Mouse (Mus musculus): ENCODE measurements around the gene Kcnj1.

Gene Kcnj1

DNA sequence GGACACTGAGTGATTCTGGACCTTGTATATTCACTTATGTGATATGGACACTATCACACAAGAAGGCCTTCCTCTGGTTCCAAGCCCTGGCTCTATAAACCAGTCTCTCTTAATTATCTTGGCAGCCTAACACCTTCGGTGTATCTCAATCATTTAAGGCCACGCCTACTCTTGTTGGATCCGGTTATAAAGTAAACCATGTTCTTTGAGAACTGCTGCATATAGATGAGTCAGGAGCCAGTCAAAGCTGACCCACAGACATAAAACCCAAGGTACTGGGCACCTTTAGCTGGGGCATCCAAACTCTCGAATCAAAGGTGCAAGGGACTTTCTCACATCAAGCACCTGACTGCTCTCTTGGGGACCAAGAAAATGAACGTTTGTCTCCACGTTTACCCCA lies at the start of gene Kcnj1:
Gene Kcnj1, plus strand, starts transcription at position 292 of the 400 bp plus-strand sequence.
- no peak for DNase-seq (ENCODE audit: low spot score in 2 of 2)

DNA sequence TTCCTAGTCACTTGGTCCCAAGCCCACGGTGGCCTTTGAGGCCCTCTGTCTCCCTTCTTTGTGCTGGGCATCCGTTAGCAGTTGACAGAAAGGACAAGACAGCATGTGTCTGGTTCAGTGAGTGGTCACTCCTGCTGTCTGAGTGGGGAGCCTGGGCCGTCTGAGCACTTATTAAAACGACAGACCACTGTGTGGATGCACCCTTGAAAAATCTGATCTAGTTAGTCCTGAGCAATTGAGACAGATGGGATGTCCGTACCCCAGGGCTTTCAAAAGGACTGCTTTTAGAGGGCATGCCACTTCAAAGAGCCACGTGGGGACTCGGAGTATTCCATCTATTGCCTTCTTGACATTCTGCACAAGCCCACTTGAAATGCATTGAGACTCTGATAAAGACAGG lies 48.7 kb upstream of the Kcnj1 start:
- no peak for DNase-seq (ENCODE audit: low spot score in 2 of 2)

DNA sequence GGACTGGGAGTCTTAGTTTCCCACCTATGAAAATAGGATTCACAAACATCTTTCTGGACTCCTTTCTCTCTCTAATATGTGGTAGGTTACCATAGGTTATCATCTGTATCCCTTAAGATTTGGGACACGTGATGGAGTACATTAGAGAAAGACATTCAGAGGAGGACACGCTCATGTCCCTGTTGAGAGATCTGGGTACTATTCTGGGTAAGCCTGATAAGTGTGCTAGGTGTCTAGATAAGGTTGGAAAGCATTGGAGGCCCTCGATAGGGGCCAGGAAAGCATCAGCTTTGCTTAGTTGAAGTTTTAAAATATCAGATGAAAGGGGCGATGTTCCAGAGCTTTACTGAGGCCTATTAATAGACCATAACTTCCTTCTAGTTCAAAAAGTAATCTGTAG lies 43.5 kb upstream of the Kcnj1 start:
- no peak for DNase-seq (ENCODE audit: low spot score in 2 of 2)

DNA sequence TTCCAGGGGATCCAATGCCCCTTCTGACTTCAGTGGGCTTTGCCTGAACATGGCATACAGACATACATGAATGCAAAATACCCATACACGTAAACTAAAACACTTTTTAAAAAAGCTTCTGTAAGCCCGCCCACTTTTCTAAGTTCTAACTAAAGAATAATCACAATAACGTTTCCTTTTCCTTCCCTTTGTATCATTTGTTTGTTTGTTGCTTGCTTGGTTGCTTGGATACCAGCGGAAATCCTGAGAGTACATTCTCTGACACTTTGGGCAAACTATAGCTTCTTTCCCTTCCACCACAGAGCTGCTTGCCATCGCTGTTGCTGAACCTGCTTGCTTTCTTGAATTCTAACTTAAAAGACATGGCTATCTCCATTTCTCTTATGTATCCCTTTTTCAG lies 41.1 kb upstream of the Kcnj1 start:
- DNase-seq (ENCODE audit: low spot score in 2 of 2), result no peak

DNA sequence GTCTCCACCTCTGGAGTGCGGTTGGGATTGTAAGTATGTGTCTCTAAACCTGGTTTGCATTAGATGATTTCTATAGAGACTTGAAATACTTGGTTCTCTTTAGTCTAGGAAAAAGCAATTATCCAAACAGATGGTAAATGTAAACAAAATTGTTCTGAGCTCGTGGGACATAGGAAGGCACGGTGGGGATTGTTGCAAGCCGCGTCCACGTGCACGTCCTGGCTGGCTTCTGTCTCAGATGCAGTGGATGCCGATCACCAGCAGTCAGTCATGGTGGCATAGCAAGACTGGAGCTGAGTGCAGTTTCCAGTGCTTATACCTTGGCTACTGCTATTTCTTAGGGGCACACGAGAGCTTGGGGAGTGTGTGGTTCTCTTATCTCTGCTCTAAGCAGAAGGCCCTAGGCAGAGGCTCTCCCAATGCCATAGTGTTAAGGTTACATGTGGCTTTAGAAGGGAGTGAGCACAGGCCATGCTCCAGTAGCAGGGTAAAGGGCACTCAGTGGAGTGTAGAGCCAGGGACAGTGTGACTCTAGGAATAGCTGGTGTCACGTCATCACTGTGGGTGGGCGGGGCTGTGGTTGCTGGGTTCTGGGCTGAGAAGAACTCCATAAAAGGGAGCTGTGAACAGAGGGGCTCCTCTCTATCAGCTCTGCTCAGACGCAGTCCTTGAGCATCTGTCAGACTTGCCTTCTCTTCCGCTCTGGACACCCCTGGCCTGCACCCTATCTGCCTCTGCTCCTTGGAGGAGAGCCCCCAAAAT lies 36.7 kb upstream of the Kcnj1 start:
- DNase-seq (ENCODE audit: low spot score in 2 of 2), result peak in 1 of 2 experiments; percentile 36

DNA sequence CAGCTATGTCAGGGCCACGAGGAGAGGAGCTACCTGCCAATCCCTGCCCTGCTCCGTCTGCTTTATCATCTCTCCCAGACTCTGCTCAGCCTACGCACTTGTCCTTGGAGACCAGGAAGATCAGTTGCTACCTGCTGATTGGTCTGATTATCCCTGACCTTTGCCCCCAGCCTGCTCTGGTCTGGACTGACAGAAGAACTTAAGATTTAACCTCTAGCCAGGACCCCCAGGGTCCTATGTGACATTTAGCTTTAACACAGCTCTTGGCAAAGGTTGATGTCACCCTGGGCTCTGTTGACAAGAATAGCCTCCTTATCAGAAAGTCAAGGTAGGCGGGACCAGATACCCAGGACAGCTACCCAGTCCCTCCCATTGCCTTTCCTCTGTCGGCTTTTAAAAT lies 31.5 kb upstream of the Kcnj1 start:
- DNase-seq (ENCODE audit: low spot score in 2 of 2), result no peak

DNA sequence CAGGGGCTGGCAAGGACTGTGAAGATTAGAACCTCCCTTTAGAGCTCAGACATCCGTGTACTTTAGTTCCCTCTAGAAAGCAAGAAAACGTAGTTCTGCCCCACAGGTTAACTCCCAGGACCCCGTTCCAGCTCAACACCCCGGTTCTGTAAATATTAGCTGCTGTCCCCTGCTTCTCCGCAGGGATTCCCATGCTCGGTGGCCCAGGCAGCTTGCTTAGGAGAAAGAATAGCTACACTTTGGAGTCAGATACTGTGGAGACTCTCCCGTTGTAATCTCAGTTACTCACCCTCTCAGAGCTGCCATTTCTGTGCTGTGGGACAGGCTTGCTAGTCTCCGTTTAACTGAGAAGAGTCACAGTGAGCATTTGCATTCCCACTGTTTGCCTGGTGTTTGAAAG lies 29.4 kb upstream of the Kcnj1 start:
- no peak for DNase-seq (ENCODE audit: low spot score in 2 of 2)

DNA sequence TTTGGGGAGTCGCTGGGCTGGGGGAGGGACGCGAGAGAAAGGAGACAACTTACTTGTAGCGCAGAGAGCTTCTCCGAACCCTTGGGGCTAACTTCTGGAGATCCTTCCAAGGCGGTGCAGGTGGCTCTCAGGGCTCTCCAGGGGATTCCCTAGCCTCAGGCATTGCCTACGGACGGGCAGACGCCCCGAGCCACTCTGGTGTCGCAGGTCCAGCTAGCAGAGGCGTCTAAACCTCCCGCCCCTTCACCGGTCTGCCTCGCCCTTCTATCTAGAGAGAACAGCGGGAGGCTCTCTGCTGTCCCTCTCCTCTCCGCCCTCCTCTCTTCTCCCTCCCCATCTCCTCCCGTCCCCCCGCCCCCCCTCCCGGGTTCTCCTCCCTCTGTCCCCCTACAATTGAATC lies 28.2 kb upstream of the Kcnj1 start, which contains the start of gene Kcnj5:
Gene Kcnj5, minus strand, starts transcription at position 300 of the 400 bp plus-strand sequence.
- no peak for DNase-seq (ENCODE audit: low spot score in 2 of 2)

DNA sequence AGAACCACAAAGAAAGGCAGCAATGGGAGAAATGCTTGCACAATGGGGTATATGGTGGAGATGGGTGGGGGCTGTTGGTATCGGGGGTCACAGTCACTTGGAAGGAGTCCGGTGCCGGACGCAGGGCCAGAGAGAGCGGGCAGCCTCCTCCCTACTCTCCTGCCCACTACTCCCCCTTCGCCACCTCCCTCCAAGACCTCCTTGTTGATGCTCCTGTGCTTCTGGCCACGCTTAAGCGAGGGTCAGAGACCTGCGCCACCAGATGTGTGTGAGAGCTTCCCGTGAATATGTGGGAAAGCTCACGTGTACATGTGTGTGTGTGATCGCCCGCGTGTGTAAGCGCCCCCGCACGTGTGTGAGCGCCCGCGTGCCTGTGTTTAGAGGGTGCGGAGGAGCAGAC lies 27.8 kb upstream of the Kcnj1 start:
- DNase-seq (ENCODE audit: low spot score in 2 of 2), result no peak

DNA sequence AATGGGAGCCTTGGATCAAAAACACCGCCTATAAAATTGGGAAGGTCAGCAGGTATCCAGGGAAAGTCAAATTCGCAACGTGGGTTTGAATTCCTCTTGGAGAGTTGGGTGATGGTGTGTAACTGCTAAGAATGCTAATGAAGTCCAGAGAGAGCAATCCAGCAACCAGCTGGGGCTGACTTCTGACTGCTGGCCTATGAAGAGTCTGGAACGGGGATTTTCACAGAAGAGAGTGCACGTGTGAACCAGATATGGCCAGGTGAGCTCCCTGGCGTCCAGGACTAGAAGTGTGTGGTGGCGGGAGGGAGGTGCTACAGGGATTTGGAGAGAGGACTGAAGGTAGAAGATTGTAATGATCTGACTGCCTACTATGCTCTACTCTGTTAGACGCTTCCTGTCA lies 24.2 kb upstream of the Kcnj1 start:
- no peak for DNase-seq (ENCODE audit: low spot score in 2 of 2)

DNA sequence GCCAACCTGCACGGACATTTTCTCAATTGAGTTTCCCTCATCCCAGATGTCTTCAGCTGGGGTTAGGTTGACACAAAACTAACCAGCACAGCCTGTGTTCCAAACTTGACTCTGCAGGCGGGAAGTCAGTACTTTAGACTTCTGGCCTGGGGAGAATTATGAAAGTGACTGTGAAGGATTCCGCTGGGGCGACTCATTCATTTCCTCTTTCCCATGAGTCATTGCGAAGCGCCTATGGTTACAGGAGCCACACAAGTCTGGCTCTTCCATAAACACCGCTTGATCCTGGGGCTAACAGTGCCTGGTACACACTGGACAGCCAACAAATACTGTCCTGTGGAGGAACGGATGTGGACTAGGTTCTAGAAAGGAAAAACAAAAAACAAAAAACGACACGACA lies 22.9 kb upstream of the Kcnj1 start:
- no peak for DNase-seq (ENCODE audit: low spot score in 2 of 2)

DNA sequence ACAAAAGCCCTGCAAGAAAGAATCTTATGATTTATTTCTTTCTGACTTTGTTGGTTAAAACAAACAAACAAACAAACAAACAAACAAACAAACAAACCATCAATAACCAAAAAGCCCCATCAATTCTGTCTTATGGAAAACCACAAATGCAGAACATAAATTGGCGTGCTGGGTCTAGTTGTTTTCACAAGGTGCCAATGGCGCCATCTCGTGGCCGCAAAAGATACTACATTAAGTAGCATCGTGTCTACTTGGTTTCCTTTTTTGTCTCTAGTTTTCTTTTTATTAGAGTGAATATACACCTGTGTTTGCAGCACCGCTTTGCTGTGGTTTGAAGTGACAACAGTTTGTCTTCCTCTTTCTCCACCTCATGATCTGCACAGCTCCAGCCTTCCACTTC lies 22.0 kb upstream of the Kcnj1 start:
- DNase-seq (ENCODE audit: low spot score in 2 of 2), result peak; percentile 50 to 84

DNA sequence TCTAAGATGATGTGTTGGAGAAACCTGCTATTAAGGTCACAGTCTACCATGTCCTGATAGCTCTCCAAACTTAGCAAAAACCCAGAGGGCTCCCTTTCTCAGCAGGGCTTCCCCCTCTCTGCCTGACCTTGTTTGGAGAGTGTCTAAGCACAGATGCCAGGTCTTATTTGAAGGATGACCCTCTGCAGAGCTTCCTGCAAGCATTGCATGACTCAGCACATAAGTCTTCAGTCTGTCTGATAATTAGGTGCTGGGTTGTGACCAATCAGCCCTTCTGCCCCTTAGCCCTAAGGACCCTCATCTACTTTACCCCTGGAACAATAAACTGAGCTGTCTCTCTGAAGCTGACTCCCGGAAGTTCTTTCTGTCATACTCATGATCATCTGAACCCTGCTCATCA lies 11.5 kb upstream of the Kcnj1 start:
- DNase-seq (ENCODE audit: low spot score in 2 of 2), result no peak

DNA sequence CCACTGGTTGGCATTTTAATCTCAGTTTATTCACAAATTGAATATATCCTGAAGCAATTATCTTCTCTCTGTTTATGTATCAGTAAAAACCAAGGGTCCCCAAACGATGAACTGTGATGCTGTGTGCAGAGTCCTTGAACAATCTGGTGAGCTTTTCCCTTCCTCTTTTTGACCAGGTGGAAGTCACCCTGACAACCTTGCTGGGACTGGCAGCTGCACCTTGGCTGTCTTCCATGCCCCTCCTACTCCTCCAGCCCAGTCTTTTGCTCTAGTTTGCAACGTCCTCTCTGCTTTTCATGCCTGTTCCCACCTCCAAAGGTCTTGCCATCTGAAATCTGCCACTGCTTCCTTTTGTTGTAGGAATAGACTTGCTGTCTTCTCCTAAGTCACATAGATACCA lies 3.5 kb upstream of the Kcnj1 start:
- no peak for DNase-seq (ENCODE audit: low spot score in 2 of 2)

DNA sequence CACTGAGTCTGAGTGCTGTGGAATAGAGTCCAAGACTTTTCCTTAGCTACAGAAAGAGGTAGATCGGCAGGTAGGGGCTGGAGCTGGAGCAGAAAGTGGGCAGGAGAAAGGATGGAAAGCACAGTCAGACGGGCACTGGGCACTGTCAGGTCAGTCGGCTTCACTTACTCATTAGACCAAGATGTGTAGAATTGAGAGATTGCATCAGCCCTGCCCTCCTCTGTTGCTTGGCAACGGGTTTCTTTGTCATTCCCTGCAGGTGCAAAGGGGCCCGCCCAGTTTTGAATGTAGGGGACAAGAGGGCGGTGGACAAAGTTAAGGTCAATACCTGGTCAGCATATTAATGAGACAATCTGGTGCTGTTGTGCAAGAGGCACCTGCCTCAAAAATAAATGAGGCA lies 2.9 kb upstream of the Kcnj1 start:
- DNase-seq (ENCODE audit: low spot score in 2 of 2), result no peak

DNA sequence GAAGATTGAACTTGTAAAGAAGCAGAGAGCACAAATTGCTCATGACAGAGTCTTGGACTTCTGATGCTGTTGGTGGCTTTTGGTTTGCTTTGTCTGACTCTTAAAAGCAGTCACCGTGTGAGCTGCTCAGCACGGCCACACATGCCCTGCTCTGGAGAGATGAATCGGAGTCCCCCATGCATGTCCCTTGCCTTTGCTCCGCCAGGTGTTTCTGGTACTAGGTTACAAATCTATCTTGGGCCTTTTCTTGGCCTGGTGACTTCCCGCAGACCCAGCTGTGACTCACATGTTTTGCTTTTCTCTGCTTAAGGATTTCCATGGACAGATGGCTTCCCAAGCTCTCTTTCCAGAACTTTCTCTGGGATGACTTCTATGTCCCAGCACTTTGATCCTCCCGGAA lies 1.4 kb downstream of the Kcnj1 start:
- no peak for DNase-seq (ENCODE audit: low spot score in 2 of 2)

DNA sequence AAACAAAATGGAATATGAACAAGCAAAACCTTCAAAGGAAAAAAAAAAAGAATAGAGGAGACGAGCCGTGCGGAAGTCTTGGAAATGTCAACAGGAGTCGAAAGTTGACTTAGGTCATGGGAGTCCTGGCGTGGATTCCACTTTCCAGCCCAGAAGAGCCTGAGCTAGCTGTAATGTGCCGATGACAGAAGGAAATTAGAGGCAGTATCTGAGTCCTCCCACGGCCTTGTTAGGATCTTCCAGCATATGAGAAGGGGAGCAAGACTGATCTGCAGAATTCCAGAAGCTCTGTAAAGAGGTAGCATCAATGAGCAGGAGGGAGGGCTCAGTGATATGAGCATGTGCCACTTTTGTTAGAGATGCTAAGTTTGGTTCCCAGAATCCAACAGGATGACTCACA lies 3.7 kb downstream of the Kcnj1 start:
- no peak for DNase-seq (ENCODE audit: low spot score in 2 of 2)

DNA sequence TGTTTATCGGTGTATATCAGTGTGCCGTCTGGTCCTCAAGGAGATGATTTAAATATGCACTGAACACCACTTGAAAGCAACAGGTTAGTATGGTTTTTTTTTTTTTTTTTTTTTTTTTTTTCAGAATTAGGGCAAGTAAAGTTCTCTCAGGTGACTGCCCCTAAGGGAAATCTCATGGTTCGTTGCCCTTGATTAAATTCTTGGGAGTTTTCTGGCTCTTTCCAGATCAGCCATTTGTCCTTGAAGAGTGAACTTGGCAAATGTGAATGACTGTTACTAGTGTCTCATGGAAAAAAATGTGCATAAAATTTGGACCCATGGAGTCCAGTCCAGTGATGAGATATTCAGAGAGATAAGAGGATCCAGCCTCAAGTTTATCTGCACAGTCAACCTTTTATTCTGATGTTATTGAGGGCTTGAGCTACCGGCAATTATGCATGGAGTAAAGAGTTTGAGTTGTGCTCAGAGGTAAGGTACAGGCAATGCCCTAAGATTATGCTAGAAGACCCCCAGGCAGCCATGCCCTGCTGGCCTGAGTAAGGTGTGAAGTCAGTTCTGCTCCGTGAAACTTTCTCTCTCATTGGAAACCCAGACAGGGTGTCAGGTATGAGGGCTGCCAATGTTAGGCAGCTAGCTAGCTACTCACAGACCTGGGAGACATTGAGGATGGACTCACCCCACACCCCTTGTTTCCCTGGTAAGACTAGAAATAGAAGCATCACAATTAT lies 4.7 kb downstream of the Kcnj1 start:
- no peak for DNase-seq (ENCODE audit: low spot score in 2 of 2)

DNA sequence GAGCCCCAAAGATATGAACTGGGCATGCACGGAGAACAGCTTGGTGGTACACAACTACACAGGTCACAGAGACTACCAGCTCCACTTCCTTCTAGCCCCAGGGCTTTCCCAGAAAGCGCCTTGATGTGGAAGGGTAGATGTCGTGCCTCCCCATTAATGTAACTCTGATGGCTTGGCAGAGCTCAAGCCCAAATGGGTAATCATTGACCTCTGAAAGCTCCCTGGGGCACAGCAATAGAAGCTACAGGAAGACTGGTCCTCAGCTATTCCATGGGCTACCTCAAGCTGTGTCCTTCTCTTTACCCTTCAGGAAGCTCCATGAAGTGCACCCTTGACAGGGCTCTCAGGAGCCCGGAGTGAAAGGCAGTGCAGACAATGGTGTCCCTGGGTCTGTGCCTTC lies 12.6 kb downstream of the Kcnj1 start:
- DNase-seq (ENCODE audit: low spot score in 2 of 2), result no peak

DNA sequence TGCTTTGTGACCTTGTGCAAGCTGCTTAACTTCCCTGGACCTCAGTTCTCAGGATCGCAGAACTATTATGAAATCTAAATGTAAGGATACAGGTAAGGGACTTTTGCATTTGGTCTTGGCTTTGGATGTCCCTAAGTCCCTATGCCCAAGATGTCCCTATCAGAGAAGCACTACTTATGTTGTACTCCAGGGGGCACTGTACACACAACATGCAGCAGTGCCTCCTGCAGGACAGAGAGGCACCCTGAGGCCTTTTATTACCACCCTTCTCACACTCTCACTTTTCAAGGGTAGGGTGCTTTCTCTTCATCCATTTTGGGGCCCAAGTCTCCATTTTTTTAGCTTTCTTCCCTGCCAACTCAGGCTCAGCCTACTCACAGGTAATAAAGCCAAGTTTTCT lies 15.8 kb downstream of the Kcnj1 start:
- peak in 1 of 2 experiments; percentile 41 for DNase-seq (ENCODE audit: low spot score in 2 of 2)

DNA sequence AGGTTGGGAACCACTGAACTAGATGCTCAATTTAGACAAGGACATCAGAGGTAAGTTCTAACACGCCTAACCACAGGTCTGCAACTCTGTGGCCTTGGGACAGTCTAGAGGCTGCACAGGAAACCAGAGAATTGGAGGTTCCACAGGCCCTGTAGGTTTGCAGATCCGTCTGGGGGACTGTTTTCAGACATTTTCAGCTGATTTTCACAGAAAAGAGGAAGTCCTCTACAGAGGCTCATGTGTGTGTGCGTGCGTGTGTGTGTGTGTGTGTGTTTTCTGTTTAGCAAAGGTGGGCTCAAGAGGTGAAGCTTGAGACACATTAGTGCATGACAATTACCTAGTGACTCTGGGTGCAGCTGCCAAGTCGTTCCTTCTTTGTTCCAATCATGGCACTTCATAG lies 18.8 kb downstream of the Kcnj1 start:
- DNase-seq (ENCODE audit: low spot score in 2 of 2), result peak in 1 of 2 experiments; percentile 72

DNA sequence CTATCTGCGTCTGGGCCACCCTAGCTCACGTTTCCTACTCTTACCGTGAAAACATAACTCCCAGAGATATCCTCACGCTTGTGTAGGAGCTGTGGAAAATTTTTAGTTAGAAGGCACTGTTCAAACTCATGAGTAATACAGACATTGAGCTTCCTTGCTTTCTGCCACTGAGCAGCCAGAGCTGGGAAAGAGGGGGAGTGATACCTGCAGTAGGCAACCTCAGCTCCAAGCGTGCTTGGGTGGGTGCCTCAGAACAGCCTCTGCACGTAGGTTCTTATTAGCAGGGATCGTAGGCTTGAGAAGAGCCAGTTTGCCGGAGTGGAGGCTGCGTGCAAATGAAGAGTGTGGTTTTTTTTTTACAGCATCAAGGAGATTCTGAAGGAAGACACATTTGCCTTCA lies 19.4 kb downstream of the Kcnj1 start:
- no peak for DNase-seq (ENCODE audit: low spot score in 2 of 2)

DNA sequence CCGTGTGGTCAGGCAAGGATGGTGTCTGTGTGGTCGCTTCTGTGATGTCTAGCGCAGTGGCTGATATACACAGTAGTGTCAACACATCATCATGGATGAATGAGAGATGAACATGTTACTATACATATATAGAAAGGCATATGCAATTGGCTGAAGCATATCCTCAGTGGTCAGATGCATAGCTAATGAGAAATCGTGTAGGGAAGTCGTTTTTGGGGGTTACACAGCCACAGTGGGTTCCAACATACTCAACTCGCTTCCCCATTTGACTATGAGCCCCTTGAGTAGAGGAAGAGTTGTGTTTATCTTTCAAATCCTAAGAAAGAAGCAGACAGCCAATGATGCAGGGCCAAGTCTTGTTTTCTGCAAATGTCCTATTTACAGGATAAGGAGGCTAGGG lies 20.4 kb downstream of the Kcnj1 start:
- DNase-seq (ENCODE audit: low spot score in 2 of 2), result no peak

Data from spleen, postnatal 10 days (tissue).